Mouse (Mus musculus): ENCODE measurements at regions not wholly inside any gene's neighbourhood (a gene's known extent, or its start where the extent isn't known, plus 50 kb on each side); places are given as distances from the start of the nearest gene placed in this dataset.
"Not testable (repeated sequence)": the region's sequence is repeated elsewhere in the genome, so short reads cannot be mapped to it uniquely, and the experiment has no call there.

DNA sequence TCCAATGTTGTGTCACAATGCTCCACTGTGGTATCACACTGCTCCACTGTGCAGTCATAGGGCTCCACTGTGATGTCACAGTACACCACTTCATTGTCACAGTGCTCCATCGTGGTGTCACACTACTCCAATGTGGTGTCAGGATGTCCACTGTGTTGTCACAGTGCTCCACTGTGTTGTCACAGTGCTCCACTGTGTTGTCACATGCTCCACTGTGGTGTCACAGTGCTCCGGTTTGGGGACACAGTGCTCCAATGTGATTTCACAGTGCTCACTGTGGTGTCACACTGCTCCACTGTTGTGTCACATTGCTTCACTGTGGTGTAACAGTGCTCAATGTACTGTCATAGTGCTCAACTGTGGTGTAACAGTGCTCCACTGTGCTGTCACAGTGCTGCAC lies 108.1 kb upstream of the Scaf8 start:
- DNase-seq, result peak; percentile 50

DNA sequence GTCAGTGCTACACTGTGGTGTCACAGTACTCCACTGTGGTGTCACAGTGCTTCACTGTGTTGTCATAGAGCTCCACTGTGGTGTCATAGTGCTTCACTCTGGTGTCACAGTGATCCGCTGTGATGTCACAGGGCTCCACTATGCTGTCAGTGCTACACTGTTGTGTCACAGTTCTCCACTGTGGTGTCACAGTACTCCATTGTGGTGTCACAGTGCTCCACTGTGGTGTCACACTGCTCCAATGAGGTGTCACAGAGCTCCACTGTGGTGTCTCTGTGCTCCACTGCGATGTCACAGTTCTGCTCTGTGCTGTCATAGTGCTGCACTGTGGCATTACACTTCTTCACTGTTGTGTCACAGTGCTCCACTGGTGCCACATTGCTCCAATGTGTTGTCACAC lies 107.5 kb upstream of the Scaf8 start:
- peak; percentile 70 for DNase-seq

DNA sequence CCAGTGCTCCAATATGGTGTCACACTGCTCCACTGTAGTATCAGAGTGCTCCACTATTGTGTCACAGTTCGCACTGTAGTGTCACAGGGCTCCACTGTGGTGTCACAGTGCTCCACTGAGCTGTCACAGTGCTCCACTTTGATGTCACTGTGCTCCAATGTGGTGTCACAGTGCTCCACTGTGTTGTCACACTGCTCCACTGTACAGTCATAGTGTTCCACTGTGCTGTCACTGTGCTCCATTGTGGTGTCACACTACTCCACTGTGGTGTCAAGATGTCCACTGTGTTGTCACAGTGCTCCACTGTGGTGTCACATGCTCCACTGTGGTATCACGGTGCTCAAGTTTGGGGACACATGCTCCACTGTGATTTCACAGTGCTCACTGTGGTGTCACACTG lies 104.8 kb upstream of the Scaf8 start:
- DNase-seq, result peak; percentile 64

DNA sequence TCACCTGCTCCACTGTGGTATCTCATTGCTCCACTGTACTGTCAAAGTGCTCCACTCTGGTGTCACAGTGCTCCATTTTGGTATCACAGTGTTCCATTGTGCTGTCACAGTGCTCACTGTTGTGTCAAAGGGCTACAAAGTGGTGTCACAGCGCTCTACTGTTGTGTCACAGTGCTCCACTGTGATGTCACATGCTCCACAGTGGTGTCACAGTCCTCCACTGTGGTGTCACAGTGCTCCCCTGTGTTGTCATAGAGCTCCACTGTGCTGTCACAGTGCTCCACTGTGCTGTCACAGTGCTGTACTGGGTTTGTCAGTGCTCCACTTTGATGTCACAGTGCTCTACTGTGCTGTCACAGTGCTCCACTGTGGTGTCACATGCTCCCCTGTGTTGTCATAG lies 102.7 kb upstream of the Scaf8 start:
- peak; percentile 76 for DNase-seq

DNA sequence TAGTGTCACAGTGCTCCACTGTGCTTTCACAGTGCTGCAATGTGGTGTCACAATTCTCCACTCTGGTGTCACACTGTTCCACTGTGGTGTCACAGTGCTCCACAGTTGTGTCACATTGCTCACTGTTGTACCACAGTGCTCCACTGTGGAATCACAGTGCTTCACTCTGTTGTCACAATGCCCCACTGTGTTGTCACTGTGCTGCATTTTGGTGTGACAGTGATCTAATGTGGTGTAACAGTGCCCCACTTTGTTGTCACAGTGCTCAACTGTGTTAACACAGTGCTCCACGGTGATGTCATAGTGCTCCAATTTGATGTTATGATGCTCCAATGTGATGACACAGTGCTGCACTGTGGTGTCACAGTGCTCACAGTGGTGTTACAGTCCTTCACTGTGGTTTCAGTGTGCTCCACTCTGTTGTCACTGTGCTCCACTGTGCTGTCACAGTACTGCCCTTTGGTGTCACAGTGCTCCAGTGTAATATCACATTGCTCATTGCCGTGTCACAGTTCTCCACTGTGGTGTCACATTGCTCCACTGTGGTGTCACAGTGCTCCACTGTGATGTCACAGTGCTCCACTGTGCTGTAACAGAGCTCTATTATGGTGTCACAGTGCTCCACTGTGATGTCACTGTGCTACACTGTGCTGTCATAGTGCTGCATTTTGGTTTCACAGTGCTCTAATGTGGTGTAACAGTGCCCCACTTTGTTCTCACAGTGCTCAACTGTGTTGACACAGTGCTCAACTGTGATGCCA lies 95.0 kb upstream of the Scaf8 start:
- DNase-seq, result peak; percentile 79

DNA sequence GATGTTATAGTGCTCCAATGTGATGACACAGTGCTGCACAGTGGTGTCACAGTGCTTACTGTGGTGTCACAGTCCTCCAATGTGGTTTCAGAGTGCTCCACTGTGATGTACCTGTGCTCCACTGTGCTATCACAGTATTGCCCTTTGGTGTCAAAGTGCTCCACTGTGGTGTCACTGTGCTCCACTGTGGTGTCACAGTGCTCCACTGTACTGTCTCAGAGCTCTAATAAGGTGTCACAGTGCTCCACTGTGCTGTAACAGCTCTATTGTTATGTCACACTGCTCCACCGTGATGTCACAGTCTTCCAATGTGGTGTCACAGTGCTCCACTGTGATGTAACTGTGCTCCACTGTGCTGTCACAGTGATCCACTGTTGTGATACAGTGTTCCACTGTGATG lies 94.4 kb upstream of the Scaf8 start:
- DNase-seq, result no peak

DNA sequence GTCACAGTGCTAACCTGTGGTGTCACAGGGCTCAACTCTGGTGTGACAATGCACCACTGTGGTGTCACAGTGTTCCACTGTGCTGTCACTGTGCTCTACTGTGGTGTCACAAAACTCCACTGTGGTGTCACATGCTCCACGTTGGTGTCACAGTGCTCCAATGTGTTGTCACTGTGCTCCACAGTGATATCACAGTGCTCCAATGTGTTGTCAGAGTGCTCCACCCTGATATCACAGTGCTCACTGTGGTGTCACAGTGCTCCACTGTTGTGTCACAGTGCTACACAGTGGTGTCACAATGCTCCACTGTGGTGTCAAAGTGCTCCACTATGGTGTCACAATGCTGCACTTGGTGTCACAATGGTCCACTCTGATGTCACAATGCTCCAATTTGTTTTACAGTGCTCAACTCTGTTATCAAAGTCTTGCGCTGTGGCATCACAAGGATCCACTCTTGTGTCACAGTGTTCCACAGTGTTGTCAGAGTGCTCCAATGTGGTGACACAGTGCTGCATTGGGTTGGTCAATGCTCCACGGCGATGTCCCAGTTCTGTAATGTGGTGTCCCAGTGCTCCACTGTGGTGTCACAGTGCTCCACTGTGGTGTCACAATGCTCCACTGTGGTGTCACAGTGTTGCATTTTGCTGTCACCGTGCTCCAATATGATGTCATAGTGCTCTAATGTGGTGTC lies 92.4 kb upstream of the Scaf8 start:
- peak; percentile 70 for DNase-seq

DNA sequence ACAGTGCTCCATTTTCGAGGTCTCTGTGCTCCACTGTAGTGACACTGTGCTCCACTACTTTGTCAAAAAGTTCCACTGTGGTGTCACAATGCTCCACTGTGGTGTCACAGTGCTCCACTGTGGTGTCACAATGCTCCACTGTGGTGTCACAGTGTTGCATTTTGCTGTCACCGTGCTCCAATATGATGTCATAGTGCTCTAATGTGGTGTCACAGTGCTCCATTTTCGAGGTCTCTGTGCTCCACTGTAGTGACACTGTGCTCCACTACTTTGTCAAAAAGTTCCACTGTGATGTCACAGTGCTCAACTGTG lies 91.9 kb upstream of the Scaf8 start:
- peak; percentile 29 for DNase-seq

DNA sequence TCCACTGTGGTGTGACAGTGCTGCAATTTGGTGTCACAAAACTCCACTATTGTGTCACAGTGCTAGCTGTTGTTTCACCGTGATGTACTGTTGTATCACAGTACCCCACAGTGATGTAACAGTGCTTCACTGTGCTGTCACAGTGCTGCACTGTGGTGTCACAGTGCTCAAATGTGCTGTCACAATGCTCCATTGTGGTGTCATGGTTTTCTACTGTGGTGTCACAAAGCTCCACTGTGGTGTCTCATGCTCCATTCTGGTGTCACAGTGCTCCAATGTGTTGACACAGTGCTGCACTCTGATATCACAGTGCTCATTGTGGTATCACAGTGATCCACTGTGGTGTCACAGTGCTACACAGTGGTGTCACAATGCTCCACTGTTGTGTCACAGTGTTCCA lies 91.3 kb upstream of the Scaf8 start:
- peak; percentile 55 for DNase-seq

DNA sequence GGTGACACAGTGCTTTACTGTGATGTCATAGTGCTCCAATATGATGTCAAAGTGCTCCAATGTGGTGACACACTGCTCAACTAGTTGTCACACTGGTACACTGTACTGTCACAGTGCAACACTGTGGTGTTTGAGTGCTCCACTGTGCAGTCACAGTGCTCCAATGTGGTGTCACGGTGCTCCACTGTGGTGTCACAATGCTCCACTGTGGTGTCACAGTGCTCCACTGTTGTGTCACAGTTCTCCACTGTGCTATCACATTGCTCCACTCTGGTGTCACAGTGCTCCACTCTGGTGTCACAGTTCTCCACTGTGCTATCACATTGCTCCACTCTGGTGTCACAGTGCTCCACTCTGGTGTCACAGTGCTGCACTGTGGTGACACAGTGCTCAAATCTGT lies 87.9 kb upstream of the Scaf8 start:
- peak; percentile 37 for DNase-seq

DNA sequence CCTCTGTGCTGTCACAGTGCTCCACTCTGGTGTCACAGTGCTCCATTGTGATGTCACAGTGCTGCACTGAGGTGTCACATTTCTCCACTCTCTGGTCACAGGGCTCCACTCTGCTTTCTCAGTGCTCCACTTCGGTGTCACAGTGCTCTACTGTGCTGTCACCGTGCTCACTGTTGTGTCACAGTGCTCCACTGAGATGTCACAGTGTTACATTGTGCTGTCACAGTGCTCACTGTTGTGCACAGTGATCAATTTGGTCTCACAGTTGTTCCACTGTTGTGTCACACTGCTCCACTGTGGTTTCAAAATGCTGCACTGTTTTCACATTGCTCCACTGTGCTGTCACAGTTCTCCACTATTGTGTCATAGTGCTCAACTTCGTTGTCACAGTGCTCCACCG lies 87.4 kb upstream of the Scaf8 start:
- DNase-seq, result peak; percentile 62

DNA sequence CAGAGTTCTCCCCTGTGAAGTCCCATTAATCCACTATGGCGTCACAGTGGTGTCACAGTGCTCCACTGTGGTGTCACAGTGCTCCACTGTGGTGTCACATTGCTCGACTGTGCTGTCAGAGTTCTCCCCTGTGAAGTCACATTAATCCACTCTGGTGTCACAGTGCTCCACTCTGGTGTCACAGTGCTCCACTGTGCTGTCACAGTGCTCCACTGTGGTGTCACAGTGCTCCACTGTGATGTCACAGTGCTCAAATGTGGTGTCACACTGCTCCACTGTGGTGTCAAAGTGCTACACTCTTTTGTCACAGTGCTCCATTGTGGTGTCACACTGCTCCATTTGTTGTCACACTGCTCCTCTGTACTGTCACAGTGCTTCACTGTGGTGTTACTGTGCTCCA lies 85.0 kb upstream of the Scaf8 start:
- peak; percentile 4 for DNase-seq

DNA sequence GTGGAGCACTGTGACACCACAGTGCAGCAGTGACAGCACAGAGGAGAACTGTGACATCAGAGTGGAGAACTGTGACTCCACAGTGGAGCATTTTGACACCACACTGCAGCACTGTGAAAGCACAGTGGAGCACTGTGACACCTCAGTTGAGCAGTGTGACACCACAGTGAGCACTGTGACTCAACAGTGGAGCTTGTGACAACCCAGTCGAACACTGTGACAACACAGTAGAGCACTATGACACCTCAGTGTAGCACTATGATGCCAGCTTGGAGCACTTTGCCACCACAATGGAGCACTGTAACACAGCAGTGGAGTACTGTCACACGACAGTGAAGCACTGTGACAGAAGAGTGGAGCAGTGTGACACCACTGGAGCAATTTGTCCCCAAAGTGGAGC lies 79.7 kb upstream of the Scaf8 start:
- peak; percentile 80 for DNase-seq

DNA sequence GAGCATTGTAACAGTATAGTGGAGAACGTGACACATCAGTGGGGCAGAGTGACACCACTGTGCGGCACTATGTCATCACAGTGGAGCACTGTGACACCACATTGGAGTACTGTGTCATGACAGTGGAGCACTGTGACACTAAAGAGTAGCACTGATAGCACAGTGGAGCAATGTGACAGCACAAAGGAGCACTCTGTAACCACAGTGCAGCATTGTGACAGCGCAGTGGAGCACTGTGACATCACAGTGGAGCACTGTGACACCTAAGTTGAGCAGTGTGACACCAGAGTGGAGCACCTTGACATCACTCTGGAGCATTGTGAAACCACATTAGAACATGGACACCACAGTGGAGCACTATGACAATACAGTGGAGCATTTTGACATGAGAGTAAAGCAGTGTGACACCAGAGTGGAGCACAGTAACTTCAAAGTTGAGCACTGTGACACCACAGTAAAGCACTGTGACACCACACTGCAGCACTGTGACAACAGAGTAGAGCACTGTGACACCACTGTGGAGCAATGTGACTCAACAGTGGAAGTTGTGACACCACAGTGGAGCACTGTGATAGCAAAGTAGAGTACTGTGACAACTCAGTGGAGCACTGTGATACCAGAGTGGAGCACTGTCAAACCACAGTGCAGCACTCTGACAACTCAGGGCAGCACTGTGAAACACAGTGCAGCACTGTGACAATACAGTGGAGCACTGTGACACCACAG lies 77.5 kb upstream of the Scaf8 start:
- peak; percentile 76 for DNase-seq

DNA sequence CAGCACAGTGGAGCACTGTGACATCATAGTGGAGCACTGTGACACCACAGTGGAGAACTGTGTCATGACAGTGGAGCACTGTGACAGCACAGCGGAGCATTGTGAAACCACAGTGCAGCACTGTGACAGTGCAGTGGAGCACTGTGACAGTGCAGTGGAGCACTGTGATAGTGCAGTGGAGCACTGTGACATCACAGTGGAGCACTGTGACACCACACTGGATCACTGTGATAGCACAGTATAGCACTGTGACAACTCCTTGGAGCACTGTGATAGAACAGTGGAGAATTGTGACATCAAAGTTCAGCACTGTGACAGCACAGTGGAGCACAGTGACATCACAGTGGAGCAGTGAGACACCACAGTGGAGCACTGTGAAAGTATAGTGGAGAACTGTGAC lies 76.7 kb upstream of the Scaf8 start:
- DNase-seq, result peak; percentile 16

DNA sequence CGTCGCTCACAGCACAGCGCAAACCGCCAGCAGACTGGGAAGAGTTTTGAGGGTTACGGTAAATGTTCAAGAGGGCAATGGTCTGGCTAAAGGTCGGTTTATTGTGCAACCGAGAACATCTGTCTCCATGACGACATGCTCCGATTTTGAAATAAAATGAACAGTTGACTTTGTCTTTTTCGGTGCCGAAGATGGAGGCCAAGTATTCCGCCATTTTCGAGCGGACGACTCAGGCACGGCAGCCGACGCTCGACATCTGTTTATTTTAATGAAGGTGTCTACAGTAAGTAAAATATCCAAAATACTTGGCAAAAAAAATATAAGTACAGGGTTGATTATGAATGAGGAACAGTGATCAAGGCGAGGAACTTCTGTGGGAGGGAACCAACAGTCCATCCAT lies 70.3 kb upstream of the Scaf8 start:
- peak; percentile 39 for DNase-seq

DNA sequence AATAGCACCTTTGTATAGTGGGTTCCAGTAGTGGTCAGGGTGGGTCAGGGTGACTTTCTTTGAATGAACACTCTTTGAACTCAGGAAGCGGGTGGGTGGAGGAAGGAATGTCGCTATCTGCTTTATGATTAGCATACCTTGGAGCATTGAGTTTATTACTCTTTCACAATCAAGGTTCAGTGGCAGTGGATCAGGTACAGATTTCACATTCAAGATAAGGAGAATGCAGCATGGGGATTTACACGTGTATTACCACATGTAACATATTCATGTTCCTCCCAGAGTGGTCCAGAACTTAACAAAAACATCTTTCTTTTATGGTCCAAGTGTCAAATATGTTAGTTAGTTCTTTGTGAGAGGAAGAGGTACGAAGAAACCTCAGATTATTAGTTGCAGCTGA lies 60.9 kb upstream of the Scaf8 start:
- DNase-seq, result peak; percentile 50

DNA sequence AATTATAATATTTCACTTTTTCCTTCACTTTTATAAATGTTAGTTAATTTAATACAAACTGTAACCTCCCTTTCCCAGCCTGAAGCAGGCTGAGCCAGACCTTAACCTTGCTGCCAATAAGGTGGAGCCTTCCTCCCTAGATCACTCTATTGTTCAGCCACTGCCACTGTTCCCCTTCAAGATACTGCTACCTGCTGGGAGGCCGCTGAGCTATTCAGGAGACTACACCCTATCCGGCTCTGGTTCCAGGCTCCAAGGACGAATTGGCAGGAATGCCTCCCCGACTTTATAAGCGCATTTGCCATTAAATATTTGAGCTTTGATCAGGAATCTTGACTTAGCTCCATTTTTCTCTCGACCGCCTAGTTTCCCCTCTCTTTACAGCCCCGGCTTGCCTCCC lies 59.9 kb upstream of the Scaf8 start:
- DNase-seq, result peak; percentile 61

DNA sequence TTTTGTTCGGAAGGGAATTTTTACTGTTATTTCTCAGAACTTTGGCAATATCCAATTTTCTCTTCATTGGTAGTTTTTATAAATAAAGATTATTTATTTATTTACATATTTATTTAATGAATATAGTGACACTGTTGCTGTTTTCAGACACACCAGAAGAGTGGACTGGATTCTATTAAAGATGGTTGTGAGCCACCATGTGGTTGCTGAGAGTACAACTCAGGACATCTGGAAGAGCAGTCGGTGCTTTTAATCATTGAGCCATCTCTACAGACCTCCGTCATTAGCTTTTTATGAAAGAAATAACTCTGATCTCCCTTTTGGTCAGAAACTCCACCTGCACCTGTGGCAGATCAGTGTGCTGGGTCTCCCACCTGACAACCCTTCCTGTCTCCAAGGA lies 59.4 kb upstream of the Scaf8 start:
- not testable (repeated sequence) for DNase-seq

DNA sequence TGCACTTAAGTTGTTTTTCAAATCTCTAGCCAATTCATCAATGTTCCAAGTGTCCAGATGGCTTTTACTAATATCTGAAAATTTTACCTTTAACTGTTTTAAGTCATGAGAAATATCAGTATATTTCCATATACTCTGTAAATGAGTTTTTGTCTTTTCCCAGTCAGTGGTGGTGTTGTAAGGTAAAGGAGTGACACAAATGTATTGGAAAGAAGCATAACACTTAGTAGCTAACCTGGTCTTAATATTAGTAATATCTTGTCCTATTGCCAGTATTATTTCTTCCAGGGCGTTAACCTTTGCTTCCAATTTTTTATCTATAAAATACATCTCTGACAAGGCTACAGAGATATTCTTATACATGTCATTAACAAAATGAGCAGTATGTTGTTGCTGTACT lies 51.4 kb upstream of the Scaf8 start:
- DNase-seq, result not testable (repeated sequence)

Data from heart, adult 11 months (tissue).